10 mouse cellular contexts compared by ENCODE assay signal in genomic region chr17:80809275-80809674, GRCm38 (mm10).
DNase-seq lines count a peak whose midpoint lies in the region.
"Had no signal": no experiment of that assay in that cellular context is flagged by ENCODE, and none has a peak within 500 bp of the region (broad histone marks: within the 10 kb centered on the region; RNA-seq: fewer than 3 reads in every experiment).

No protein-coding gene starts in this region.

- DNase-seq in layer of hippocampus, adult 11-12 months (ENCODE audit: low spot score), result peak; percentile 42
- DNase-seq in layer of hippocampus, postnatal 14 days (ENCODE audit: low spot score in 2 of 2), result no peak
- peak; percentile 36 for DNase-seq in CD4-positive helper T cell, adult 2 months (ENCODE audit: low read depth, low spot score)
- peak; percentile 99 for DNase-seq in R1 (ENCODE audit: low read depth, low spot score)
- peak; percentile 48 to 56 for DNase-seq in cerebellum, postnatal 14 days
- DNase-seq in thymus, postnatal 25 days, result no peak
- DNase-seq in urinary bladder, postnatal 4 days (ENCODE audit: low spot score in 2 of 2), result no peak
- DNase-seq in ovary, postnatal 14 days (ENCODE audit: low spot score), result no peak
- DNase-seq: kidney, postnatal 14 days; lung, embryonic 14.5 days had no signal

Comparison
In these comparisons a context has a peak if more than half of its experiments do, and no peak if none do; other contexts are left out.
1. DNase-seq: peak in layer of hippocampus, adult 11-12 months (single experiment), CD4-positive helper T cell, adult 2 months (single experiment), R1 (single experiment) and cerebellum, postnatal 14 days (2 of 2); none in layer of hippocampus, postnatal 14 days (0 of 2), thymus, postnatal 25 days (single experiment), urinary bladder, postnatal 4 days (0 of 2) and ovary, postnatal 14 days (single experiment).